Mouse (Mus musculus): Measurements from ENCODE around the gene Snx21.

Snx21 gene

DNA sequence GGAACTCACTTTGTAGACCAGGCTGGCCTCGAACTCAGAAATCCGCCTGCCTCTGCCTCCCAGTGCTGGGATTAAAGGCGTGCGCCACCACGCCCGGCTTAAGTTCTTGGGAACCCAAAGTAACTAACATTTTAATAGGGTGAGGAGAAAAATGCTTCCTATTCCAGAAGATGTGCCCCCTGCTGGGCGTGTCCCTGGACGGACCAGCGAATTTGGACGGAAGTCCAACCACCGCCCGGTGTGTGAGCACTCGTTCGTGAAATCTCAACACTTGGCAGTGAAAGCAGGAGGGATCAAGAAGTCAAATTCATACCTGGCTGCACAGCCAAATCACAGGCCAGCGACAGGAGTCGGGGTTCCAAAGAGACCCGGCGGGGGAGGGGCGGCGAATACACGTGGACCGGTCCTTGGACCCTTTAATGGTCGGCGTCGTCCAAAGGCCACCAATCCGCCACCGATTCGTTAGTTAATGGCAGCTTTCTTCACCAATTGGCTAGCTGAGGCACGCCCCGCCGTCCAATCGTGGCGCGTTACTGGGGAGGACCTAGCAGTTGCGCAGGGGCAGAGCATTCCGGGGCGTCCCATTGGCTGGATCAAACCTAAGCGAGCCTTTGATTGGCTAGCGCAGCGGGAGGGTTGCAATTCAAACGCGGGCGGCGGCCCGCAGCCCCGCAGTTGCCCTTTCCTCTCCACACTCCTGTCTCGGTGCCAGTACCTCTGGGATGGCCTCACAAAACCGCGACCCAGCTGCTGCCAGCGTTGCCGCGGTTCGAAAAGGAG, 16.2 kb upstream of the Snx21 start, which contains the start of gene Ube2c:
TSS of gene Ube2c (plus strand) at position 641 of the 780 bp plus-strand sequence.
- CTCF ChIA-PET: interaction anchor here (0.7 kb wide), 1 partner anchor 131 kb away, joined by 4 read pairs; no protein-coding TSS in a partner anchor

- CTCF ChIA-PET: no interaction called here
These were observed 15.3 kb upstream of the Snx21 start for GRCm38 (mm10) chr2:164770279-164770678.

- CTCF ChIA-PET: interaction anchor here (0.5 kb wide), 1 partner anchor 367 kb away, joined by 5 read pairs; no protein-coding TSS in a partner anchor
These were observed 14.5 kb upstream of the Snx21 start for GRCm38 (mm10) chr2:164771123-164771522.

DNA sequence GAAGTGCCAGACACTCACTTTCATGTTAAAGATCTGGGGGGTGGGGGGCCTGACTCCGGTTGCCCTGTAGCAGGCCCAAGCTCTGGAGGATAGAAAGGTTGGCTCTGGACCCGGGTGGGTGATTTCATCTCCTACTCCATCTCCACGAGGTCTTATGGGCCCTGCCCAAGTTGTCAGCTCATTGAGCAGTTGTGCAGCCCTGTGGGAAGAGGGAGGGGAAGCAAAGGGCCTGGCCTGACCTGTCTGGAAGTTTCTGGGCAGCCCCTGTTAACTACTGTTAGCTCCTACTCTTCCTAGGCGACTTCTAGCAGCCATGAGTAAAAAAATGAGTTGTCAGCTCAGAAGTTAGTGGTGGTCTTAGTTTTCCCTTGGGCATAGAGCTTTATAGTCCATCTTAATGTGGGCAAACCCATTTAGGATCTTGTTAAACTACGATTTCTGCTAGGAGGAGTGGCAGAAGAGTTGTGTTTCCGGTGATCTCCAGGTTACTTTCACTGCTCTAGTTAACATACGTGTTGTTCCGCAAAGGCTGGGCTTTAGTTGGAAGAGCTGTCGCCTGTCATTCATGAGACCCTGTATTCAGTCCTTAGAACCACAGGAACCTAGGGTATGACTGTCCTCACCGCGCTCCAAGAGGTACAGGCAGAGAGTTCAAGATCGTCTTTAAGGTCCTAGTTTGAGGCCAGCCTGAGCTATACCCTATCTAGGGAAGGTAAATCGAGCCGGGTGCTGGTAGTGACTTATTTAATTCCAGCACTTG, 12.2 kb upstream of the Snx21 start:
- CTCF ChIA-PET: interaction anchor here (0.9 kb wide), 1 partner anchor 12 kb away, joined by 3 read pairs; the partner anchor contains the start of gene Snx21

DNA sequence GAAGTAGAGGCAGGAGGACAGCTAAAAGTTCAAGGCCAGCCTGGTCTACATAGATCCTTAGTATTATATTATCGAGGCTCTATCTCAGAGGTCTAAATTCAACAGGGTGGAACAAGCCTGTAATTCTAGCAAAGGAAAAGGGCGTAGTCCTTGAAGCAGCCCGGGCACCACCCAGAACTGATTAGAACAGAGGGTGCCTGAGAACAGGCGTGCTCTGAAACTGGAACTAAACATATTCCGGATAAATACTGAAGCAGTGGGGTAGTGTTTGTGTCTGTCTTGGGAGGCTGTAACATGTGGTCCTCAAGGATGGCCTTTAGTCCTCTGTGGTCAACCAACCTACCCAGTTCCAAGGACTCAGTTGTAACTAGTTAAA, 11.6 kb upstream of the Snx21 start:
- CTCF ChIA-PET: no interaction called here

DNA sequence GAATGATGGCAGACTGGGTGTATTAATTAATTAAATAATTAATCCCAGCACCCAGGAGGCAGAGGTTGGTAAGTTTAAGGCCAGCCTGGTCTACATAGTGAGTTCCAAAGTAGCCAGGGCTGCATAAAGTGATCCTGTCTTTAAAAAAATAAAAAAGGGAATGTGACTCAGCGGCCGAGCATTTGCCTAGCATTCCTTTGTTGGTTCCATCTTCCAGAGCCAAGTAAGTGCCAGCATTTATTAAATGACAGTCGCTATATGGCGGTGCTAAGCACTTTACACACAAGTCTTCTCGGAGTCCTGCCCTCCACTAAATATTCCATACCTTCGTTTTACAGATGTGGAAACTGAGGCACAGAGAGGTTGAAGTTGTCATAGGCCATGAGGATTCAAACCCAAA, 9.5 kb upstream of the Snx21 start:
- CTCF ChIA-PET: no interaction called here

GRCm38 (mm10) chr2:164776801-164777200, 8.8 kb upstream of the Snx21 start:
- CTCF ChIA-PET: no interaction called here

DNA sequence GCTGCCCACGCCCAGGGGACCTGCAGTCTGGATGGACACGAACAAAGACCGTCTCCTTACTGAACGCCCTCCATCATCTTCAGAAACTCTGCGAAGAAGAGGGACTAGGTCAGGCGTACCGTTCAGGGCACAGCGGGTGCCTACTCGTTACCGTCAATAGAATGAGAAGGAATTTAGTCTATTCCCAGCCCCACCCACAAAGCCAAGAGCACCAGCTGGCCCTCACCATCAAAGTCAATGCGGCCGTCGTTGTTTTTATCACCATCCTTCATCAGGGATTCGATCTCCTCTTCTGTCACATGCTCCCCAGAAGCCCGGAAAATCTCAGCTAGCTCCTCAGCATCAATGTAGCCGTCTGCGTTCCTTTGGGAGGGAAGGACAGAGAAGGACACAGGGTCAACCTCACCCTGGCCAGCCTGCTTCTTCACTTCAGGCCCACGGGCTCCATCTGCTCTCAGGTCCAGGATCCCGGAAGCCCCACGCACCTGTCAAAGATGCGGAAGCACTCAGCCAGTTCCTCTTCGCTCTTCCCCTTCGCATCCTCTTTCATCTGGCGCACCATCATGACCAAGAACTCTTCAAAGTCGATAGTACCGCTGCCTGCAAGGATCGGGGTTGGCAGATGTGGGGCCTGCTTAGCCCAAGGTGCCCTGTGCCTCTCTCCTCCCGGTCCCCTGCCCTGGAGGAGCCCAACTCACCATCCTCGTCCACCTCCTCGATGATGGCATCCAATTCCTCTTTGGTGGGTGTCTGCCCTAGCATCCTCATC, 8.2 kb upstream of the Snx21 start:
- CTCF ChIA-PET: no interaction called here

GRCm38 (mm10) chr2:164778015-164778287, 7.7 kb upstream of the Snx21 start:
- CTCF ChIA-PET: no interaction called here

- CTCF ChIA-PET: no interaction called here
These were observed 6.8 kb upstream of the Snx21 start for GRCm38 (mm10) chr2:164778809-164779208.

GRCm38 (mm10) chr2:164779481-164780086, 6.0 kb upstream of the Snx21 start, which contains the start of gene Tnnc2:
Gene Tnnc2 (minus strand): TSS chr2:164779967.
- CTCF ChIA-PET: no interaction called here

DNA sequence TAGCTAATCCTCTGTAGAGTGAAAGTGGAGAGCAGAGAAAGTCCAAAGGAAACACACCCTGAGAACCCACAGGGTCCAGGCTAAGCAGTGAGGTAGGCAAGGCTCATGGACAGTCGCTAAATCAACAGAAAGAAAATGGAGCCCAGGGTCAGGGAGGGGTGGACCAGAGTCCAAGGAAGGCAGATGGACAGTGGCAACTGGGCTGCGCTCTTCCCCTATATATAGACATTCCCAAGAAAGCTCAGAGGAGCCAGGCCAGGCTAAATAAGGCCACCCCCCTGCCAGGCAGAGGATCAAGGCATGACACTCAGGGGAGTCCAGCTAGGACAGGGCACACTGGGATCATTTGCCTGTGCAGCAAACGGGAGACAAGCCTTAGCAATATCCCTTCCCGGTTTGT, 3.7 kb upstream of the Snx21 start:
- CTCF ChIA-PET: interaction anchor here (0.6 to 1.0 kb wide), 3 partner anchors 8 to 785 kb away, joined by 3 to 18 read pairs (median 6); no protein-coding TSS in a partner anchor

DNA sequence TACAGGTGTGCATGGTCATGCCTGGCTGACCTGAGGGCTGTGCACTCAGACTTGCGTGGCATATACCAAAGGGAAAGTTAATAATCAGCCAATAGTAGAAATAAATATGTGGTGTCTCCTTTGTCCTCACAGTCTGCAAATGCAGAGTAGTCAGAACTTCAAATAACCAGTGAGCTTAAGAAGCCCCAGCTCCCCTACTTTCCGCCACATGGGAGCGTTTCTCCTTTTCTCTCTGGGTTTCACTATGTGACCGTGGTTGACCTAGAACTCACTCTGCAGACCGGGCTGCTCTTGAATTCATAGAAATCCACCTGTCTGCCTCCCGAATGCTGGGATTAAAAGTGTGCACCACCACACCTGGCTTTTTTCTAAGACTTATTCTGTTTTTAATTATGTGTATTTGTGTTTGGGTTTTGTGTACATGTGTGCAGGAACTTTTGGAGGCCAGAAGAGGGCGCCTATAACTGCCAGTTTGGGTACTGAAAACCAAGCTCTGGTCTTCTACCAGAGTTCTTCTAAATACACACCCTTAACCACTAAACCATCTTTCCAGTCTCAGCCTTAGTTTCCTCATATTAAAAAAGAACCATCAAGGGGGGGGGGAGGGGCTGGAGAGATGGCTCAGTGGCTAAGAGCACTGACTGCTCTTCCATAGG, 1.6 kb upstream of the Snx21 start:
- CTCF ChIA-PET: interaction anchor here (0.8 to 1.0 kb wide), 2 partner anchors 14 to 17 kb away, joined by 3 to 6 read pairs; no protein-coding TSS in a partner anchor

GRCm38 (mm10) chr2:164784869-164785420, 678 bp upstream of the Snx21 start:
- CTCF ChIA-PET: interaction anchor here (1.0 to 1.1 kb wide), 2 partner anchors 9 to 12 kb away, joined by 3 to 4 read pairs; no protein-coding TSS in a partner anchor

GRCm38 (mm10) chr2:164786388-164786885, 814 bp downstream of the Snx21 start:
- CTCF ChIA-PET: interaction anchor here (0.5 kb wide), 1 partner anchor 151 kb away, joined by 3 read pairs; no protein-coding TSS in a partner anchor

GRCm38 (mm10) chr2:164787032-164787431, 1.4 kb downstream of the Snx21 start:
- CTCF ChIA-PET: no interaction called here

DNA sequence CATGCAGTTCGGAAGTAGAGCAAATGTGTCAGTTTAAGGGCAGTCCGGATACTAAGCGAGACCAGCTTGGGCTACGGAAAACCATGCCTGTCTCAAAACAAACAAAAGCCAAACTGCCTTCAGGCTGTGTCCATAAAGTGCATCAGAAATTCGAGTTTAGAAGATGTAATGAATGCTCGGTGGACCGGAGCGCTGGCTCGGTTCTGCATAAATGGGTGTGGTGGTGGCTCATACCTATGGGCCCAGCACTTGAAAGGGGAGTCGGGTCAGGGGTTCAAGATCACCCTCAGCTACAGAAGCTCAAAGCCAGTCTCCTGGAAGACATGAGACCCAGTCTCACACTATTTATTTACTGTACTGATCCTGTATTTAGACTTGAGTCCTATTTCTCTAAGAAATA, 2.2 kb downstream of the Snx21 start:
- CTCF ChIA-PET: no interaction called here

GRCm38 (mm10) chr2:164788411-164788810, 2.8 kb downstream of the Snx21 start:
- CTCF ChIA-PET: interaction anchor here (0.5 kb wide), 1 partner anchor 118 kb away, joined by 3 read pairs; no protein-coding TSS in a partner anchor

DNA sequence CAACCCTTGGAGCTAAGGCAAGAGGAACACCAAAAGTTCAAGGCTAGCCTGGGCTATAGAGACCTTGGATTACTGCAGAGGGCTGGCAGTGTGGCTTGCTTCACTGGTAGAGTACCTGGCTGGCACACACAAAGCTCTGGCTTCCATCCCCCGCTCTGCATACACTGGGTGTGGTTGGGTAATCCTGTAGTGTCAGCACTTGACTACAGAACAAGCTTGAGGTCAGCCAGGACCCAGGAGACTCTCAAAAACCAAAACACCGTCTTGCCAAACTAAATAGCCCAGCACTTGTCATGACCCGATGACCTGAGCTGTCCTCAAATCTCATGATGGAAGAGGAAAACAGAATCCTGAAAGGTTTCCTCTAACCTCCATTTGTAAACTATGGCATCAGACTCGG, 4.8 kb downstream of the Snx21 start:
- CTCF ChIA-PET: interaction anchor here (0.7 kb wide), 1 partner anchor 9 kb away, joined by 6 read pairs; no protein-coding TSS in a partner anchor

DNA sequence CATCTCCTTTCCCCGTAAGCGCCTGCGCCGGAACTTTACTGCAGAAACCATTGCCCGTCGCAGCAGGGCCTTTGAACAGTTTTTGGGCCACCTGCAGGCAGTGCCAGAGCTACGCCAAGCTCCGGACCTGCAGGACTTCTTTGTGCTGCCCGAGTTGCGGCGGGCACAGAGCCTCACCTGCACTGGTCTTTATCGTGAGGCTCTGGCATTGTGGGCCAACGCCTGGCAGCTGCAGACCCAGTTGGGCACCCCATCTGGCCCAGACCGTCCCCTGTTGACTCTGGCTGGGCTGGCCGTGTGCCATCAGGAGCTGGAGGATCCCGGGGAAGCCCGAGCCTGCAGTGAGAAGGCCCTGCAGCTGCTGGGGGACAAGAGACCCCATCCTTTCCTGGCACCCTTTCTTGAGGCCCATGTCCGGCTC, 6.2 kb downstream of the Snx21 start:
- CTCF ChIA-PET: no interaction called here

Data from spleen, embryonic (tissue).